Mouse (Mus musculus): ENCODE results near the gene Zfr.

The Zfr gene

GRCm38 (mm10) chr15:12217849-12218248 lies 100.2 kb downstream of the Zfr start:
- DNase-seq = no peak

- no peak for DNase-seq
Measured at GRCm38 (mm10) chr15:12218583-12219382, 101.2 kb downstream of the Zfr start.

- no peak for DNase-seq
Measured at GRCm38 (mm10) chr15:12221131-12221530, 103.5 kb downstream of the Zfr start.

- DNase-seq = no peak
Measured at GRCm38 (mm10) chr15:12222564-12223302, 105.1 kb downstream of the Zfr start.

DNA sequence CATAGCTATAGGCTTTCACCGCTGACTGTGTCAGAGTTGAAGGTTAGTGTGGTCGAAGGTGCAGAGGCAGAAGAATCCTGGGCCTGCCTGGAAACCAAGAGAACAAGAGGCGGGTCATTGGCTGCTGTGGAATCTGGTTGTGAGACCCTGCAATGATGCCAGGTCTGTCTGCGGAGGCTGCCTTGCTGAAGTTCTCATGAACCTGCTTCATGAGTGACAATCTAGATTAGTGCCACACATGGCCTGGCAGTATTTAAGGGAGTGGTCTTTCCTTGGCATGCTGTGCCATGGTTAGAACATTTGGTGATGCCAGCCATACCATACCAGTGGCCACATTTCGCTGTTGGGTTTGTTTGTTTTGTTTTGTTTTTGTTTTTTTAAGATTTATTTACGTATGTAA lies 105.8 kb downstream of the Zfr start:
- DNase-seq = no peak

DNA sequence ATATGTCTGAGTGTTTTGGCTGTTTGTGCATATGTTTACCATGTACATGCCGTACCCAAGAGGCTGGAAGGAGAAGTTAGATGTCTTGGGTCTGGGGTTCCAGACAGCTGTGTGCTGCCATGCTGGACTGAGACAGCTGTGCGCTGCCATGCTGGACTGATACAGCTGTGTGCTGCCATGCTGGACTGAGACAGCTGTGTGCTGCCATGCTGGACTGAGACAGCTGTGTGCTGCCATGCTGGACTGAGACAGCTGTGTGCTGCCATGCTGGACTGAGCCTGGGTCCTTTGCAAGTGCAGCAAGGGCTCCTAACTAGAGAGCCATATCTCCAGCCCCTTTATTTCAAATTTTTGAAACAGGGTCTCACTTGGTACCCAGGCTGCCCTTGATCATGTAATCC lies 106.6 kb downstream of the Zfr start:
- no peak for DNase-seq

DNA sequence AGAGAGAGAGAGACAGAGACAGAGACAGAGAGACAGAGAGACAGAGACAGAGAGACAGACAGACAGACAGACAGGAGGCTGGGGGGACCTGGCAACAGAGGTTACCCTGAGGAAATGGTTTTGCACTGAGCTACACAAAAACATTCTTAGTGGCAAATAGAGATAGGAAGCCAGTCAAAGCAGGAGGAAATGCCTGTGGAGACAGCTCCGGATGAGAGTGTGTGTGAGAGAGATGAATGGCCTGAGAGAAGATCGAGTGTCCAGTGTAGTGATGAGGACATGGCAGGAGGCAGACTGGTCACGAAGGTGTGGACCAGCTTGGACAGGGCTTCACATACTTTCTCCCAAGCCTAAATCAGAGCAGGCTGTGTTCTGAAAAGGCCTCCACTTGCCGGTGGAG lies 107.4 kb downstream of the Zfr start:
- DNase-seq = no peak

GRCm38 (mm10) chr15:12226908-12227307 lies 109.3 kb downstream of the Zfr start:
- DNase-seq = no peak

DNA sequence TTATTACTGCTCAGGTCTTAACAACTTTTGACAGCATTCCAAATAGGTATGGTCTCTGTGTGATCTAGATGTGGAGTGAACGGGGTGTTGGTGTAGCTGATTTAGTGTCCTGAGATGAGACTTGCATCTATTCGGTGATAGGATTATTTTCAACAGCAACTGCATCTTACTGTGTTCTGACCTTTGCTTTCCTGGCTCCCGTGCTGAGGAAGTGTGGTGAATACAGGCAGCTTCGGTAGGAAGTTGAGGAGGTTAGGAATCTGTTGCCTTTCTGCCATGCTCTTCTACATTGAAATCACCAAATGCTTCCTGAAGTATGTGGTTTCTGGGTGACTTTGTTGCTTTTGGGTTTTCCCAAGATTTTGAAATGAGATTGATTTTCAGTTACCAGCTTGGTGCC lies 109.7 kb downstream of the Zfr start:
- no peak for DNase-seq

GRCm38 (mm10) chr15:12229603-12230242 lies 112.1 kb downstream of the Zfr start:
- DNase-seq = no peak

DNA sequence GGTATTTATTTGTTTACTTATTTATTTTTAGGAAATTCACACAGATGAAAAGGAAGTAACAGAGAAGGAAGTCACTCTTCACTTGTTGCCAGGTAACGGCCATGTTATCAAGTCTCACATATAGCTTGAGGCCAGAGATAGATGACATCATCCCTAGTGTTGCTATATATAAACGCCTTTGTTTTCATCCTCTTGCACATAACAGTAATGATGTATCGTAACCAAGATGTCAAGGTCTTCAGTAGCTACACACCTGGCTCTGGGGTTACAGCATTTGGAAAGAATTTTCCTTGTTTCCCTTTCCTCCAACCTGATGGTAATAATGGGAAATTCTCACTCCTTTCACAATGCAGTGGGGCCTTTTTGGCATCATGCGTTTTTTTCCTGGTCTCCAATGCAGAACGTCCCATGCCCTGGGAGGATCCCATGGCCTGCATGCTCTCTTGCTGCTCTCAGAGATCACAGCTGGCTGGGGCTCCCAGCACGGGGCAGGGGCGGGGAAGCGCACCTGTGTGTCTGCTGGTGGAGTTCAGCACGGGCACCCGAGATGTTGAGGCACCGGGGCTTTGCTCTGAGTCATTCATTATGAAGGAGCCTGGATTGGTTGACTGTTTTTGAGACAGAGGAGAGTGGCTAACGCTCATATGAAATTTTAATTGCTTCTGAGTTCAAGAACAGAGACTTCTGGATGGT lies 112.8 kb downstream of the Zfr start:
- peak; percentile 39 to 42 for DNase-seq

GRCm38 (mm10) chr15:12231462-12231861 lies 113.8 kb downstream of the Zfr start:
- no peak for DNase-seq

DNA sequence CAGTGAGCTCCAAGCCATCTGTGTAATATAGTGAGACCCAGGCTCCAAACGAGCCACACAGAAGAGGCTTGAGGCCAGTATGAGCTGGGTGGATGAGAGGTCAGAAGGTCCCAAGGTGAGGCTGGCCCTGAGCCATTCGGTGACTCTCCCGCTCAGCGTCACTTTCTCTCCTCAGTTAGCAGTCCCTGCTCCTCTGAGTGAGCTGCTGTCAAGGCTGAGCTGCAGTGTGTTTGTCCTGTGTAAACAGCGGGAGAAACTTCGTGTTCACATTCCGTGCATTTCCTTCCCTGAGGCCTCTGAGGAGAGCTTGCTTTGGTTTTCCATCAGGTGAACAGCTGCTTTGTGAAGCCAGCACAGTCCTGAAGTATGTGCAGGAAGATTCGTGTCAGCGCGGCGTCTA lies 114.8 kb downstream of the Zfr start:
- no peak for DNase-seq

DNA sequence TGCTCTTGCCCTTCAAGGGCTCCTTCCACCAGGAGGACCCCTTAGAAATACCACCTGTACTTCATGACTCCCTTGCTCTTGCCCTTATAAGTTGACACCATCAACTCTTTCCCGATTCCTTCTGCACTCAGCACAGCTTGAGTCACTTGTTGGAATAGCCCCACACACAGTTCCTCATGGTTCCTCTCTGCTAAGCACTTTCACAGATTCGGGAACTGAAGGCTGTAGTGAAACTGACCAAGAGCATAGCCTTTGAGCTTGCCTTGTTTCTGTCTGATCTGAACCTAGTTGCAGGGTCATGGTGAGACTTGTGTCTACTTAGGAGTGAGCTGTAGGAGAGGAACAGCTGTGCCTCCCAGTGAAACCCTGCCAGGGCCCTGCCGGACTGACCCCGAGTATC lies 115.4 kb downstream of the Zfr start:
- DNase-seq = no peak
